Comparison of ENCODE assay signal across 17 mouse cellular contexts in genomic region chr12:41345621-41346020, GRCm38 (mm10).
"Had no signal": no experiment of that assay in that cellular context is flagged by ENCODE, and none has a peak within 500 bp of the region (broad histone marks: within the 10 kb centered on the region; RNA-seq: fewer than 3 reads in every experiment).

No protein-coding gene starts in this region.

- H3K9me3 ChIP-seq: neural tube, embryonic 12.5 days; neural tube, embryonic 13.5 days; neural tube, embryonic 15.5 days; stomach, embryonic 15.5 days had no signal

- H3K4me3 ChIP-seq: neural tube, embryonic 12.5 days; neural tube, embryonic 13.5 days; neural tube, embryonic 15.5 days; stomach, embryonic 15.5 days had no signal

- H3K36me3 ChIP-seq: neural tube, embryonic 12.5 days; neural tube, embryonic 13.5 days; neural tube, embryonic 15.5 days; stomach, embryonic 15.5 days had no signal

- H3K9ac ChIP-seq: neural tube, embryonic 12.5 days; neural tube, embryonic 13.5 days; neural tube, embryonic 15.5 days; stomach, embryonic 15.5 days had no signal

- H3K27me3 ChIP-seq: neural tube, embryonic 12.5 days; neural tube, embryonic 13.5 days; neural tube, embryonic 15.5 days; stomach, embryonic 15.5 days had no signal

- DNase-seq: retina, postnatal 1 day; right cerebral cortex, adult 18-20 months; right cerebral cortex, postnatal 14 days; right cerebral cortex, postnatal 25 days; right cerebral cortex, postnatal 4 days; spleen, adult 18-20 months; thymus, adult 18-20 months; thymus, adult 2 months; thymus, postnatal 14 days; thymus, postnatal 25 days; thymus, postnatal 36 days; thymus, postnatal 4 days had no signal

- H3K4me2 ChIP-seq: neural tube, embryonic 12.5 days; neural tube, embryonic 13.5 days; neural tube, embryonic 15.5 days; stomach, embryonic 15.5 days had no signal

- H3K4me1 ChIP-seq: neural tube, embryonic 12.5 days; neural tube, embryonic 13.5 days; neural tube, embryonic 15.5 days; stomach, embryonic 15.5 days had no signal

- H3K27ac ChIP-seq: neural tube, embryonic 12.5 days; neural tube, embryonic 13.5 days; neural tube, embryonic 15.5 days; stomach, embryonic 15.5 days; stomach, postnatal 0 days had no signal
